Mouse (Mus musculus) stomach, postnatal 0 days (tissue): ENCODE data around the gene Ank3.

Experiments used
- CTCF ChIP-seq: IDR thresholded peaks from 2 replicates; pipeline ENCODE4 v1.5.1; 2016; ENCODE audit warnings: antibody characterized with exemption, low read depth, mild to moderate bottlenecking, moderate library complexity
- EP300 ChIP-seq: optimal IDR thresholded peaks from 2 replicates; pipeline ENCODE3; 2016; ENCODE audit warnings: antibody characterized with exemption

GRCm38 (mm10) chr10:69617537-69618112, 219.1 kb downstream of the Ank3 start:
- no peak for TF ChIP-seq CTCF
- TF ChIP-seq EP300, result no peak
